31 mouse cellular contexts compared by ENCODE assay signal in the genomic region with DNA sequence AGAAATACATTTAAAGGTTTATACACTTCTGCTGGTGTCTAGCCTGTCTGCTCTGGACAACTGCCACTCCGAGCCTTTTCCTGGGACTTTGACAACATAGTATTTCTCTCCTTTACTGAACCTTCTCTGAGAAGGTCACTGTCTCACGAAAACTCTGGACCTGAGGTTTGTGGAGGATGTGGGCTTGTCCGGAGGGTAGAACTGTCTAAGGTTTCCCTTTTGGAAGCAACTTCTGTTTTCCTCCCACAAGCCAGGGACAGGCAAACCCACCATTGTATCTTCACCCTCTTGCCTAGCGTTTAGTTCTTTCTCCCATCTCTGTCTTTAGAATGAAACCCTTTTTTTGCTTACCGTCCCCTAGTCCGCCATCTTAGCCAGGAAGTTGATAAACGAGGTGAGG. TPM values are rescaled to one million over a fixed set of nuclear protein-coding genes. Genes with fewer than 3 reads are reported as not detected.
DNase-seq lines count a peak whose midpoint lies in the region; ATAC-seq and TF ChIP-seq lines count a peak whose summit lies in the region.
"Had no signal": no experiment of that assay in that cellular context is flagged by ENCODE, and none has a peak within 500 bp of the region (broad histone marks: within the 10 kb centered on the region; RNA-seq: fewer than 3 reads in every experiment).

No protein-coding gene starts in this region.

- intact Hi-C loops in heart, postnatal 10 days (cut with DNase I): no loop called here

- no peaks in the 10 kb centered on the region for H3K9me3 ChIP-seq in heart, embryonic 14.5 days (ENCODE audit: control insufficient read depth, low read length)
- H3K9me3 ChIP-seq in kidney, embryonic 15.5 days (replicated peaks): no peaks in the 10 kb centered on the region
- H3K9me3 ChIP-seq in stomach, embryonic 14.5 days (ENCODE audit: control insufficient read depth, low read depth, low read length): no peaks in the 10 kb centered on the region
- H3K9me3 ChIP-seq in stomach, postnatal 0 days (ENCODE audit: control insufficient read depth, low read length): no peaks in the 10 kb centered on the region
- H3K9me3 ChIP-seq: forebrain, embryonic 12.5 days; hindbrain, embryonic 13.5 days; midbrain, embryonic 10.5 days; midbrain, embryonic 15.5 days; neural tube, embryonic 15.5 days; stomach, embryonic 15.5 days had no signal

- no peaks in the 10 kb centered on the region for H3K27me3 ChIP-seq in heart, embryonic 14.5 days (ENCODE audit: control insufficient read depth, insufficient read depth, low read length)
- H3K27me3 ChIP-seq in kidney, embryonic 15.5 days: no peaks in the 10 kb centered on the region
- no peaks in the 10 kb centered on the region for H3K27me3 ChIP-seq in stomach, embryonic 14.5 days (ENCODE audit: control insufficient read depth, insufficient read depth, low read length)
- no peaks in the 10 kb centered on the region for H3K27me3 ChIP-seq in stomach, postnatal 0 days (ENCODE audit: control insufficient read depth, insufficient read depth, low read length)
- H3K27me3 ChIP-seq: midbrain, embryonic 15.5 days; neural tube, embryonic 15.5 days; stomach, embryonic 15.5 days had no signal

- ATAC-seq in heart, embryonic 14.5 days (ENCODE audit: insufficient number of reproducible peaks, insufficient read depth, low FRiP score, low read depth): no peak
- ATAC-seq in kidney, embryonic 15.5 days (replicated peaks; ENCODE audit: low FRiP score): no peak
- ATAC-seq in stomach, embryonic 14.5 days (ENCODE audit: insufficient number of reproducible peaks, insufficient read depth, low FRiP score, low read depth): no peak
- no peak for ATAC-seq in stomach, postnatal 0 days (ENCODE audit: low FRiP score, low TSS enrichment)
- ATAC-seq: forebrain, postnatal 0 days; intestine, embryonic 16.5 days; midbrain, embryonic 15.5 days had no signal

- no peak overlapping the region for H3K4me2 ChIP-seq in heart, embryonic 14.5 days (ENCODE audit: low read length)
- H3K4me2 ChIP-seq in kidney, embryonic 15.5 days: no peak overlapping the region
- no peak overlapping the region for H3K4me2 ChIP-seq in stomach, embryonic 14.5 days (replicated peaks; ENCODE audit: low read depth, low read length)
- no peak overlapping the region for H3K4me2 ChIP-seq in stomach, postnatal 0 days (replicated peaks; ENCODE audit: low read depth)
- H3K4me2 ChIP-seq: forebrain, embryonic 12.5 days; hindbrain, embryonic 13.5 days; midbrain, embryonic 15.5 days; neural tube, embryonic 15.5 days; stomach, embryonic 15.5 days had no signal

- H3K4me1 ChIP-seq in heart, embryonic 14.5 days (ENCODE audit: control insufficient read depth in 2 of 2, insufficient read depth in 2 of 2, low read length in 2 of 2): peaks cover 30 to 75% of the 10 kb centered on the region in 2 experiments
- peaks cover 55% of the 10 kb centered on the region for H3K4me1 ChIP-seq in kidney, embryonic 15.5 days
- H3K4me1 ChIP-seq in stomach, embryonic 14.5 days (ENCODE audit: control insufficient read depth, insufficient read depth, low read length): 0 out of 2 replicates have a peak, but pooled peaks cover 5% of the 10 kb centered on the region
- H3K4me1 ChIP-seq in stomach, postnatal 0 days (replicated peaks; ENCODE audit: control insufficient read depth, insufficient read depth): 0 out of 2 replicates have a peak, but pooled peaks cover 3% of the 10 kb centered on the region
- H3K4me1 ChIP-seq: forebrain, embryonic 12.5 days; hindbrain, embryonic 13.5 days; midbrain, embryonic 15.5 days; neural tube, embryonic 15.5 days had no signal

- TF ChIP-seq EP300 in stomach, postnatal 0 days (optimal IDR thresholded peaks at IDR 0.05): no peak

- no peak overlapping the region for H3K4me3 ChIP-seq in heart, embryonic 14.5 days (ENCODE audit: control insufficient read depth in 1 of 2, insufficient read depth in 1 of 2, low read depth in 1 of 2, low read length in 2 of 2)
- no peak overlapping the region for H3K4me3 ChIP-seq in kidney, embryonic 15.5 days (replicated peaks)
- no peak overlapping the region for H3K4me3 ChIP-seq in stomach, embryonic 14.5 days (ENCODE audit: low read depth, low read length)
- H3K4me3 ChIP-seq in stomach, postnatal 0 days (ENCODE audit: low read depth, low read length): no peak overlapping the region
- H3K4me3 ChIP-seq: forebrain, embryonic 12.5 days; hindbrain, embryonic 13.5 days; midbrain, embryonic 10.5 days; midbrain, embryonic 15.5 days; neural tube, embryonic 15.5 days; stomach, embryonic 15.5 days had no signal

- H3K27ac ChIP-seq in heart, embryonic 14.5 days (replicated peaks in 1 of 2; ENCODE audit: control insufficient read depth in 1 of 2, insufficient read depth in 1 of 2, low read depth in 2 of 2, low read length in 2 of 2): peak overlapping the region; percentile 3 to 48; a peak in 1 of 4 replicates
- peak overlapping the region; percentile 3; the same call in 1 of the 2 replicates for H3K27ac ChIP-seq in kidney, embryonic 15.5 days
- peak overlapping the region; percentile 27; the same call in 1 of the 2 replicates for H3K27ac ChIP-seq in stomach, embryonic 14.5 days (ENCODE audit: low read length)
- no peak overlapping the region for H3K27ac ChIP-seq in stomach, postnatal 0 days (replicated peaks)
- H3K27ac ChIP-seq: forebrain, embryonic 12.5 days; hindbrain, embryonic 13.5 days; kidney, postnatal 0 days; liver, embryonic 14.5 days; midbrain, embryonic 10.5 days; midbrain, embryonic 15.5 days; neural tube, embryonic 15.5 days; stomach, embryonic 15.5 days had no signal

- TF ChIP-seq CTCF in stomach, postnatal 0 days (IDR thresholded peaks at IDR 0.05; ENCODE audit: low read depth): no peak

- DNase-seq in heart, postnatal 10 days: no peak
- DNase-seq in kidney, postnatal 10 days: no peak
- no peak for DNase-seq in stomach, postnatal 0 days (ENCODE audit: low spot score)
- no peak for DNase-seq in urinary bladder, postnatal 25 days (ENCODE audit: low spot score)
- DNase-seq: adrenal gland, postnatal 25 days; B cell, adult 2 months; cerebellum, adult 18-20 months; cerebellum, postnatal 10 days; forebrain, postnatal 0 days; gastrocnemius, postnatal 14 days; heart, adult 18-20 months; heart, postnatal 36 days; layer of hippocampus, postnatal 36 days; liver; lung, adult 2 months; lung, postnatal 36 days; retina, postnatal 1 day; right cerebral cortex, postnatal 14 days; thymus, postnatal 25 days had no signal

- H3K9ac ChIP-seq in heart, embryonic 14.5 days (ENCODE audit: low read length): no peak overlapping the region
- H3K9ac ChIP-seq in kidney, embryonic 15.5 days: no peak overlapping the region
- H3K9ac ChIP-seq in stomach, embryonic 14.5 days (replicated peaks; ENCODE audit: low read depth, low read length): no peak overlapping the region
- H3K9ac ChIP-seq in stomach, postnatal 0 days (ENCODE audit: low read length): no peak overlapping the region
- H3K9ac ChIP-seq: forebrain, embryonic 12.5 days; forebrain, postnatal 0 days; hindbrain, embryonic 13.5 days; liver, embryonic 14.5 days; midbrain, embryonic 15.5 days; neural tube, embryonic 15.5 days; stomach, embryonic 15.5 days had no signal

- 72% methylated on average over 7 of the region's 7 CpGs for WGBS in heart, embryonic 14.5 days
- 75% methylated on average over 7 of the region's 7 CpGs for WGBS in kidney, embryonic 15.5 days
- 84% methylated on average over 7 of the region's 7 CpGs for WGBS in stomach, embryonic 14.5 days
- WGBS in stomach, postnatal 0 days: 81% methylated on average over 7 of the region's 7 CpGs

- H3K36me3 ChIP-seq in heart, embryonic 14.5 days (ENCODE audit: control insufficient read depth, insufficient read depth, low read length): peaks cover 25% of the 10 kb centered on the region
- H3K36me3 ChIP-seq in kidney, embryonic 15.5 days: peaks cover 33% of the 10 kb centered on the region
- H3K36me3 ChIP-seq in stomach, embryonic 14.5 days (ENCODE audit: control insufficient read depth, insufficient read depth, low read length): no peaks in the 10 kb centered on the region
- H3K36me3 ChIP-seq in stomach, postnatal 0 days (ENCODE audit: control insufficient read depth, insufficient read depth, low read length): no peaks in the 10 kb centered on the region
- H3K36me3 ChIP-seq: forebrain, embryonic 12.5 days; hindbrain, embryonic 13.5 days; midbrain, embryonic 10.5 days; midbrain, embryonic 15.5 days; neural tube, embryonic 15.5 days; stomach, embryonic 15.5 days had no signal

RNA-seq across cellular contexts. Expression of a gene that starts 9.2 kb away (rescaled TPM):
- polyA plus RNA-seq in heart, embryonic 14.5 days (2014; fragmentation: Nextera tagmentation; extraction: Ambion mirVana): 250 and 253 TPM in 2 replicates
- 1,000 to 10,000 TPM; 1,260 to 1,378 TPM for total RNA-seq in heart, postnatal 10 days (2021)
- 297 and 335 TPM in 2 replicates for polyA plus RNA-seq in kidney, embryonic 15.5 days (2015; fragmentation: Nextera tagmentation; extraction: Ambion mirVana)
- polyA plus RNA-seq in stomach, embryonic 14.5 days (2014; fragmentation: Nextera tagmentation; extraction: Ambion mirVana): 216 and 233 TPM in 2 replicates
- polyA plus RNA-seq in stomach, postnatal 0 days (2015; fragmentation: Nextera tagmentation; extraction: Ambion mirVana): 96.3 and 99.0 TPM in 2 replicates

RNA-seq across cellular contexts. Expression of a gene that starts 9.2 kb away (rescaled TPM):
- 77.7 and 80.3 TPM in 2 replicates for polyA plus RNA-seq in heart, embryonic 14.5 days (2014; fragmentation: Nextera tagmentation; extraction: Ambion mirVana)
- total RNA-seq in heart, postnatal 10 days (2021): 100 to 1,000 TPM; 697 to 713 TPM
- 108 and 116 TPM in 2 replicates for polyA plus RNA-seq in kidney, embryonic 15.5 days (2015; fragmentation: Nextera tagmentation; extraction: Ambion mirVana)
- polyA plus RNA-seq in stomach, embryonic 14.5 days (2014; fragmentation: Nextera tagmentation; extraction: Ambion mirVana): 57.1 and 63.8 TPM in 2 replicates
- polyA plus RNA-seq in stomach, postnatal 0 days (2015; fragmentation: Nextera tagmentation; extraction: Ambion mirVana): 43.4 and 47.2 TPM in 2 replicates
